Mouse (Mus musculus) layer of hippocampus, adult 8-10 months (tissue): ENCODE measurements around the gene Gm8890. TPM values are rescaled to one million over a fixed set of nuclear protein-coding genes. Genes with fewer than 3 reads are reported as not detected.
"Not testable (repeated sequence)": the region's sequence is repeated elsewhere in the genome, so short reads cannot be mapped to it uniquely, and the experiment has no call there.

ENCODE experiments used
- DNase-seq, 2 experiments: peaks; one replicate each; pipeline ENCODE4 v3.0.0; 2022; ENCODE audit warnings: low spot score in 2 of 2
- total RNA-seq, 4 experiments: library from RNA; stranded (reverse); gene quantifications; 2 replicates each; pipeline ENCODE4 v1.2.4; 2022

Gm8890 gene
- total RNA-seq: not detected

- not testable (repeated sequence) for DNase-seq
Measured at GRCm38 (mm10) chr5:11255733-11256132, at the start of gene Gm8890. TSS of gene Gm8890 (plus strand) at chr5:11256033.

- not testable (repeated sequence) for DNase-seq
Measured at GRCm38 (mm10) chr5:11256221-11256620, 388 bp downstream of the Gm8890 start.

Other genes starting within 250 kb of the Gm8890 start
- not detected for gene Gm8879, start 128.4 kb upstream of the Gm8890 start, total RNA-seq
- gene Gm5861, start 73.0 kb upstream of the Gm8890 start, total RNA-seq: not detected
- not detected for gene Speer1, start 85.5 kb downstream of the Gm8890 start, total RNA-seq
- not detected for gene Gm8897, start 160.4 kb downstream of the Gm8890 start, total RNA-seq
- gene Gm8906, start 246.7 kb downstream of the Gm8890 start, total RNA-seq: not detected